Mouse (Mus musculus) C2C12 (cell line): ENCODE results near the gene 9930111J21Rik1. TPM values are rescaled to one million over a fixed set of nuclear protein-coding genes. Genes with fewer than 3 reads are reported as not detected.
"Not testable (repeated sequence)": the region's sequence is repeated elsewhere in the genome, so short reads cannot be mapped to it uniquely, and the experiment has no call there.

Experiments used
- H3K27me3 ChIP-seq: one replicate; pipeline ENCODE4 v1.6.1; 2011; ENCODE audit not compliant: control insufficient read depth, insufficient read depth, insufficient read length
- H3K36me3 ChIP-seq: one replicate; pipeline ENCODE4 v1.6.1; 2011; ENCODE audit not compliant: control insufficient read depth, insufficient read depth
- H3K4me3 ChIP-seq: one replicate; pipeline ENCODE4 v1.5.1; 2011; ENCODE audit warnings: mild to moderate bottlenecking, control low read depth; ENCODE audit not compliant: poor library complexity, insufficient read depth, severe bottlenecking
- H3K79me2 ChIP-seq: one replicate; pipeline ENCODE4 v1.6.1; 2011; ENCODE audit not compliant: control insufficient read depth, insufficient read depth
- H3K79me3 ChIP-seq: one replicate; pipeline ENCODE4 v1.6.1; 2011; ENCODE audit warnings: low read depth, control low read depth
- H3ac ChIP-seq: one replicate; pipeline ENCODE3; 2011; ENCODE audit warnings: low read depth; ENCODE audit not compliant: control insufficient read depth, insufficient read length
- CEBPB ChIP-seq: IDR thresholded peaks from one replicate; pipeline ENCODE4 v1.6.1; 2011; ENCODE audit warnings: low read depth, mild to moderate bottlenecking, control low read depth, moderate library complexity
- CTCF ChIP-seq: IDR thresholded peaks from one replicate; pipeline ENCODE4 v1.5.1; 2011; ENCODE audit not compliant: control insufficient read depth, insufficient read depth, insufficient read length
- FOSL1 ChIP-seq: IDR thresholded peaks from one replicate; pipeline ENCODE4 v1.8.0; 2011; ENCODE audit warnings: mild to moderate bottlenecking, low read length; ENCODE audit not compliant: poor library complexity, insufficient read depth, severe bottlenecking
- MAX ChIP-seq: IDR thresholded peaks from one replicate; pipeline ENCODE4 v1.6.1; 2011; ENCODE audit warnings: mild to moderate bottlenecking, control low read depth
- MYOD1 ChIP-seq: IDR thresholded peaks from one replicate; pipeline ENCODE4 v1.6.1; 2011; ENCODE audit warnings: low read depth; ENCODE audit not compliant: control insufficient read depth, insufficient read length
- MYOG ChIP-seq: IDR thresholded peaks from one replicate; pipeline ENCODE4 v1.6.1; 2011; ENCODE audit not compliant: control insufficient read depth, insufficient read length; ENCODE audit errors: extremely low read depth
- USF1 ChIP-seq: IDR thresholded peaks from one replicate; pipeline ENCODE4 v1.6.1; 2011; ENCODE audit warnings: low read depth, mild to moderate bottlenecking, control low read depth, moderate library complexity
- polyA plus RNA-seq: library from polyadenylated mRNA; unstranded; fragments of >200 nt; fragmentation: generic; extraction: Trizol; gene quantifications from one replicate; pipeline ENCODE4 v1.2.1, GENCODE M21; 2012; ENCODE audit warnings: missing spikeins

The 9930111J21Rik1 gene
- polyA plus RNA-seq, 1 experiment: 0.28 TPM

DNA sequence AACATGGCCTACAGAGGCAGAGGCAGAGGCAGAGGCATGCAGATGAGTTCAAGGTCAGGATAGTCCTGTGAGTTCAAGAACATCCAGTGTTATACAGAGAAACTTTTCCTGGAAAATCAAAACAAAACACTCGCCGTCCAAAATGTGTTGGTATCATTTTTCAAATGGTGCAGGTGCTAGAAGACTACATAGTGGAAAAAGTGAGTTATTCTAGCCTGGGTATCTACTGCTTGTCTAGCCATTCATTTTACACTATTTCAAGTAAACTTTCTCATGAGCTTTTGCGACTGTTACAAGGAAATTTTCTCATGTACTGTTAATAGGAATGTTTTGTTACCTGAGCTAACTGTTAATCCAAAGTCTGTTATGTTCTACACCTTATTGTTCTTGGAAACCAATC is 60.8 kb downstream of the 9930111J21Rik1 start:
- Histone ChIP-seq H3ac (no peak overlapping the region), H3K27me3 (no peaks in the 10 kb centered on the region), H3K79me3 (no peaks in the 10 kb centered on the region), H3K36me3 (no peaks in the 10 kb centered on the region), H3K79me2 (no peaks in the 10 kb centered on the region), H3K4me3 (no peak overlapping the region)
- TF ChIP-seq CTCF: no peak
- no peak for TF ChIP-seq MYOG
- TF ChIP-seq FOSL1: no peak
- no peak for TF ChIP-seq USF1
- TF ChIP-seq CEBPB: no peak
- no peak for TF ChIP-seq MYOD1
- TF ChIP-seq MAX: no peak

DNA sequence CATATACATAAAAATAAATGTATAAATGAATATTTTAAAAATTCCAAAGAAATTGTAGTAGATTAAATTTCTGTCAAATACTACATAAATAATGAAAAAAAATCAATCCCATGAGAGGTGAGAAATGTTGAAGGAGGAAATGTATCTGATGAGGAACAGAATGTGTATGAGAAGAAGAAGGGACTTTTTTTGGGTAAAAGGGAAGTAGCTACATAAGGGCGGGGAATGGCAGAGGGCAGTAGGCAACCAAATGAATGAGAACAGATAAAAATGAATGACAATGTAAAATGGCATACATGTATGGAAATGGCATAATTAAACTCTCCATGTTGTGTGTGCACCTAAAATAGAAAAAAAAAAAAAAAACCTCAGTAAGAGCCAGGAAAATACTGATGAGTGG is 65.6 kb downstream of the 9930111J21Rik1 start:
- no peaks in the 10 kb centered on the region for H3K79me3 ChIP-seq
- no peak overlapping the region for H3ac ChIP-seq
- TF ChIP-seq FOSL1 (no peak), CEBPB (no peak), CTCF (no peak), USF1 (no peak), MAX (no peak), MYOG (no peak), MYOD1 (no peak)
- no peaks in the 10 kb centered on the region for H3K27me3 ChIP-seq
- no peaks in the 10 kb centered on the region for H3K79me2 ChIP-seq
- no peak overlapping the region for H3K4me3 ChIP-seq
- H3K36me3 ChIP-seq: no peaks in the 10 kb centered on the region

DNA sequence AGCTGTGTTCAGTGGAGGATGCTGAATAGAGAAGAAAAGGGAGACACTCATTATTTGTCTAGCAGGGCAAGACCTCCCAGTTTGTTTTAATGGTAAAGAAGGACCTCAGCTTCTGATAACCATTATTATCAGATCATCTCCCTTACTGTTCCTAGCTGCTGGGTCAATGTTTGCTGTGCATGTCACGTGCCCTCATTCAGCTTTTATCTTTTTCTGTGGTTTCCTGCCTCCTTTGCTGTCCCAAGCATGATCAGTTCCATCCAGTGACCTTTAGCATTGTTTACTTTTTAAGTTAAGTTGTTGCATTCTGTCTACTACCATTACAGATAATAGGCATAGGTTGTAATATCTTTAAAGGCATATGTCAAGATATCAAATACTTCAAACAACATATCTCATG is 70.7 kb downstream of the 9930111J21Rik1 start:
- no peak for TF ChIP-seq MYOD1
- TF ChIP-seq CTCF: no peak
- TF ChIP-seq CEBPB: no peak
- no peak for TF ChIP-seq MYOG
- no peak for TF ChIP-seq FOSL1
- no peak for TF ChIP-seq USF1
- H3K27me3 ChIP-seq: no peaks in the 10 kb centered on the region
- no peak overlapping the region for H3ac ChIP-seq
- H3K79me2 ChIP-seq: no peaks in the 10 kb centered on the region
- no peaks in the 10 kb centered on the region for H3K79me3 ChIP-seq
- no peak overlapping the region for H3K4me3 ChIP-seq
- no peaks in the 10 kb centered on the region for H3K36me3 ChIP-seq

DNA sequence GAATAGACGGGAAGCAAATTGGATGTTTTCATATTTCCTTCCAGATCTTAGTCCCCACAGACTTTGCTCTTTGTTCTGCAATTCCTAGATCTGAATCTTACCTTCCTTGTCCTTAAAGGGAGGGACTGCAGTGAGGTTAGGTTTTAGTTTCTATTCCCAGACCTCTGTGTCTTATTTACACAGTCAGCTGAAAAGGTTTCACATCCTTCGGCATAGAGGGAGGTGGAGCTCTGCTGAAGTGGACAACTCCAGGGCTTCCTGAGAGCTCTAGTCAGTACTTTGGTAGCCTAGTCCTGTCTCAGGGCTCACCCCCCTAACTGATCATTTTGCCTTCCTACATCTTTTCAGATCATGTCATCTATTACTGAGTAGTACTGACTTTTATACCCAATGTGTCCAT is 77.2 kb downstream of the 9930111J21Rik1 start, which contains the start of gene Gm5431:
Gene Gm5431 (minus strand): TSS at position 194 of the 400 bp plus-strand sequence.
- no peaks in the 10 kb centered on the region for H3K79me2 ChIP-seq
- H3ac ChIP-seq: no peak within 1 kb of the TSS
- H3K79me3 ChIP-seq: no peaks in the 10 kb centered on the region
- no peaks in the 10 kb centered on the region for H3K27me3 ChIP-seq
- H3K4me3 ChIP-seq: no peak within 1 kb of the TSS
- TF ChIP-seq MAX (no peak), FOSL1 (no peak), CTCF (no peak), CEBPB (no peak), MYOD1 (no peak), USF1 (no peak), MYOG (no peak)
- H3K36me3 ChIP-seq: no peaks in the 10 kb centered on the region

DNA sequence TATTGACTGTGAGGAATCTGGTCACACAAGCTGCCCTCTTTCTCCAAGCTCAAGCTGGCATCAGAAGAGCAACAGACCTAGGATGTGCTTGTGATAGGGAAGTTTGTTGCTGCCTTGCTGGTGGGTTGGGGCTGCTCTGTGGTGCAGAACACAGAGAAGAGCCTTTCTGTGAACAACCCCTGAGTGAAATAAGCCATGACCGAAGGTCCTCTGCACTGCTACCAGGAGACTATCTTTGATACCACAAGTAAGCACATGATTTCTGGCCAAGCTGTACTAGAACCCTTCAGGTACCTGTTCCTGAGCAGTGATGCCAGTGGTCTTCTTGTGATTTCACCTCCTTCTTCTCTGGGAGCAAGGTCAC is 77.6 kb downstream of the 9930111J21Rik1 start:
- not testable (repeated sequence) for H3K4me3 ChIP-seq, H3K79me2 ChIP-seq, H3K27me3 ChIP-seq, H3K36me3 ChIP-seq, H3ac ChIP-seq, H3K79me3 ChIP-seq

DNA sequence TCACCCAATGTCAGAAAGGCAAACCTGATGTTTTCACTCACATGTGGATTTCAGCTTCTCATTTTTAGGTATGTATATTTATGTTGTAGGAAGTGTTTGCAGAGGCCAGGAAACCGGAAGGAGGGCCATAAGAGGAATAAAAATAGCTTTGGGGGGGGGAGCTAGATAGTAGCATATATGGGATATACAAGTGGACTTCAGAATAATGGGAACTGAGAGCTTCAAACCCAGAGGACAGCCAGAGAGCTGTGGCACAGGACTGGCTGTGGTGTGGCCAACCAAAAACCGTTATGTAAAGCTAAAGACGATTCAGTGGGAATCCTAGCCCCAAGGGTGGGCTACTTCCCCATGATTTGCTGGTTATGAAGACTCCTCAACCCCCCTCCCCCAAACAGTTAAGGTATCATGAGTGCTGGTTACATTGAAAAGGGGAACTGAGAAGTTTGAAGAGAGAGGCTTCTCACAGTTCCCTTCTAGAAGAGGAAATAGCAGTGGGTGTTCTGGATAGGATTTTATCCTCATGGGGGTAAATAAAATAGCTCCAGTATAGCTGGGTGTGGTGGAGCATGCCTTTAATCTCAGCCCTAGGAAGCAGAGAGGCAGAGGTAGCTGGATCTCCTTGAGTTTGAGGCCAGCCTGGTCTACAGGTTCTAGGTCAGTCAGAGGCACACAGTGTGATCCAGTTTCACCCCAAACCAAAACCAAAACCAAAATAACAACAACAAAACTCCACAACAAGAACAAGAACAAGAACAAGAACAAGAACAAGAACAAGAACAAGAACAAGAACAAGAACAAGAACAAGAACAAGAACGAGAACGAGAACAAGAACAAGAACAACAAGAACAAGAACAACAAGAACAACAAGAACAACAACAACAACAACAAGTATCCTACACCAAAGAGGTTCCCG is 78.3 kb downstream of the 9930111J21Rik1 start:
- H3K79me2 ChIP-seq, H3K4me3 ChIP-seq, H3K79me3 ChIP-seq, H3K36me3 ChIP-seq, H3K27me3 ChIP-seq, H3ac ChIP-seq: not testable (repeated sequence)
